Mouse (Mus musculus): ENCODE data around the gene Actl7a. TPM values are rescaled to one million over a fixed set of nuclear protein-coding genes. Genes with fewer than 3 reads are reported as not detected.

Gene Actl7a
- polyA plus RNA-seq (2015; fragmentation: Illumina TruSeq; extraction: RNeasy Lipid Tissue Mini Kit (QIAGEN cat#74804); ENCODE audit: insufficient read depth, low replicate concordance) = not detected

GRCm38 (mm10) chr4:56743363-56744195 is at the start of gene Actl7a:
Gene Actl7a (plus strand): TSS chr4:56743413.

GRCm38 (mm10) chr4:56740020-56740485 is 3.2 kb upstream of the Actl7a start, which contains the start of gene Gm26657:
Gene Gm26657 (plus strand): TSS chr4:56740070.

GRCm38 (mm10) chr4:56741041-56741493 is 2.1 kb upstream of the Actl7a start, which contains the start of gene Actl7b:
Gene Actl7b (minus strand): TSS chr4:56741443.

Other genes with a start within 250 kb of the Actl7a start
- gene Gm26657, start 3.3 kb upstream of the Actl7a start, polyA plus RNA-seq (2015; fragmentation: Illumina TruSeq; extraction: RNeasy Lipid Tissue Mini Kit (QIAGEN cat#74804); ENCODE audit: insufficient read depth, low replicate concordance) = not detected
- not detected for gene Actl7b, start 2.0 kb upstream of the Actl7a start, polyA plus RNA-seq (2015; fragmentation: Illumina TruSeq; extraction: RNeasy Lipid Tissue Mini Kit (QIAGEN cat#74804); ENCODE audit: insufficient read depth, low replicate concordance)
- gene Elp1, start 58.9 kb downstream of the Actl7a start, polyA plus RNA-seq (2015; fragmentation: Illumina TruSeq; extraction: RNeasy Lipid Tissue Mini Kit (QIAGEN cat#74804); ENCODE audit: insufficient read depth, low replicate concordance) = 45.6 TPM
- gene Fam206a, start 58.9 kb downstream of the Actl7a start, polyA plus RNA-seq (2015; fragmentation: Illumina TruSeq; extraction: RNeasy Lipid Tissue Mini Kit (QIAGEN cat#74804); ENCODE audit: insufficient read depth, low replicate concordance) = 23.4 TPM
- 8.2 TPM for gene Ctnnal1, start 121.8 kb downstream of the Actl7a start, polyA plus RNA-seq (2015; fragmentation: Illumina TruSeq; extraction: RNeasy Lipid Tissue Mini Kit (QIAGEN cat#74804); ENCODE audit: insufficient read depth, low replicate concordance)
- gene Tmem245, start 204.0 kb downstream of the Actl7a start, polyA plus RNA-seq (2015; fragmentation: Illumina TruSeq; extraction: RNeasy Lipid Tissue Mini Kit (QIAGEN cat#74804); ENCODE audit: insufficient read depth, low replicate concordance) = 33.3 TPM
- gene Frrs1l, start 247.0 kb downstream of the Actl7a start, polyA plus RNA-seq (2015; fragmentation: Illumina TruSeq; extraction: RNeasy Lipid Tissue Mini Kit (QIAGEN cat#74804); ENCODE audit: insufficient read depth, low replicate concordance) = not detected

Measured in spleen, adult 10 weeks (tissue).